Mouse (Mus musculus) stomach, embryonic 15.5 days (tissue): ENCODE data around the gene Mansc1. TPM values are rescaled to one million over a fixed set of nuclear protein-coding genes. Genes with fewer than 3 reads are reported as not detected.
"Not testable (repeated sequence)": the region's sequence is repeated elsewhere in the genome, so short reads cannot be mapped to it uniquely, and the experiment has no call there.

ENCODE experiments used
- ATAC-seq: fragments of 200-750 bp; cut with Nextera tagmentation; 2 replicates; pipeline ENCODE4 v1.8.0; 2017; ENCODE audit warnings: low read depth, moderate number of reproducible peaks, moderate TSS enrichment; ENCODE audit not compliant: insufficient read depth, low FRiP score
- H3K27ac ChIP-seq: fragments of 300-500 bp; sonication (generic); 2 replicates; pipeline ENCODE4 v1.5.1; 2015; ENCODE audit warnings: mild to moderate bottlenecking, inconsistent platforms
- H3K27me3 ChIP-seq: fragments of 300-500 bp; sonication (generic); replicated peaks from 2 replicates; pipeline ENCODE4 v1.6.1; 2015; ENCODE audit warnings: inconsistent platforms
- H3K36me3 ChIP-seq: fragments of 300-500 bp; sonication (generic); 2 replicates; pipeline ENCODE4 v1.6.1; 2015; ENCODE audit warnings: inconsistent platforms
- H3K4me1 ChIP-seq: fragments of 300-500 bp; sonication (generic); 2 replicates; pipeline ENCODE4 v1.6.1; 2015; ENCODE audit warnings: inconsistent platforms
- H3K4me2 ChIP-seq: fragments of 300-500 bp; sonication (generic); 2 replicates; pipeline ENCODE4 v1.6.1; 2015; ENCODE audit warnings: mild to moderate bottlenecking, inconsistent platforms
- H3K4me3 ChIP-seq: fragments of 300-500 bp; sonication (generic); replicated peaks from 2 replicates; pipeline ENCODE4 v1.5.1; 2015; ENCODE audit warnings: inconsistent platforms
- H3K9ac ChIP-seq: fragments of 300-500 bp; sonication (generic); 2 replicates; pipeline ENCODE4 v1.6.1; 2015; ENCODE audit warnings: inconsistent platforms
- H3K9me3 ChIP-seq: fragments of 300-500 bp; sonication (generic); 2 replicates; pipeline ENCODE4 v1.6.1; 2016; ENCODE audit warnings: inconsistent platforms
- WGBS: fragments of 180-500 bp; shearing (Covaris S2); methylation state at CpG from one replicate; pipeline ENCODE4 v1.1.7; 2015; 5-methylcytosine and 5-hydroxymethylcytosine counted together
- polyA plus RNA-seq: library from polyadenylated mRNA; unstranded; fragments of >200 nt; fragmentation: Nextera tagmentation; extraction: Ambion mirVana; gene quantifications from 2 replicates; pipeline ENCODE4 v1.2.1, GENCODE M21; 2015

Gene Mansc1
- 8.2 and 10.1 TPM in 2 replicates for polyA plus RNA-seq

DNA sequence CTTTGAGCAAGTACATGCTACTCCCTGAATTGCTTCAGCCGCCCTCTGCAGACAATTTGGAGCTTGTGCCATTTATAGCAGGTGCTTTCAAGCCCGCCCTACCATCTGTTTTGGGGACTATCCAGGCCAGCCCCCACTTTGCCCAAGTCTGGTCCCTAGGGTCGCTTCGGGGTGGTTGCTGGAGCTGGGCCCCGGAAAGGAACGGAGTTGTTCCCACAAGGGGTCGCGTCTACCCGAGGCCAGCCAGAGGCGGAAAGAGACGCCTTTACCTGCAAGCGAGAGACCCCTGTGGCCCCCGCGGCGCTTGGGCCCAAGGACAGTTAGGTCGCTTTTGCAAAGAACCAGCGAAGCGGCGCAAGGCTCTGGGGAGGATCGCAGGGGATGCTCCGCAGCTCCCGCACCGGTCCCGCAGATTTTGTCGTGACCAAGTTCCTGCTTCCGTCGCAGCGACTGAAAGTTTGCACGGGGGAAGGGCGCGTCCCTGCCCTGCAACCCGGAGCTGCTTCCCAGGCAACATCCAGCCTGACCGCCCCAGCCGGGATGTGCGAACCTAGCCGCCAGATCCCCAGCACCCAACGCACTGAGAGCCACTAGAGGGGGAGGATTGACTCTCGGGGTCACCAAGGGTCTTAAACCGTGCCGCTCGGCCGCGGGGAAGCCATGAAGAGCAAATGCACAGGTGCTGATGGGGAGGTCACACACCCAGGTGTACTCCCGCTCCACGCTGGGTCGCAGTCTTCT is at the start of gene Mansc1:
Gene Mansc1, minus strand, starts transcription at position 542 of the 741 bp plus-strand sequence.
- H3K36me3 ChIP-seq, result no peaks in the 10 kb centered on the region
- H3K4me3 ChIP-seq, result peak within 1 kb of the TSS; percentile 56
- peak within 1 kb of the TSS; percentile 53 for H3K9ac ChIP-seq
- H3K27me3 ChIP-seq, result no peaks in the 10 kb centered on the region
- no peaks in the 10 kb centered on the region for H3K9me3 ChIP-seq
- 3% methylated on average over 46 of the region's 46 CpGs for WGBS
- peak within 1 kb of the TSS; percentile 91 for H3K4me2 ChIP-seq
- peak; percentile 74 for ATAC-seq
- H3K27ac ChIP-seq, result peak within 1 kb of the TSS; percentile 61
- H3K4me1 ChIP-seq, result peaks cover 8% of the 10 kb centered on the region; the same call in 1 of the 2 replicates

DNA sequence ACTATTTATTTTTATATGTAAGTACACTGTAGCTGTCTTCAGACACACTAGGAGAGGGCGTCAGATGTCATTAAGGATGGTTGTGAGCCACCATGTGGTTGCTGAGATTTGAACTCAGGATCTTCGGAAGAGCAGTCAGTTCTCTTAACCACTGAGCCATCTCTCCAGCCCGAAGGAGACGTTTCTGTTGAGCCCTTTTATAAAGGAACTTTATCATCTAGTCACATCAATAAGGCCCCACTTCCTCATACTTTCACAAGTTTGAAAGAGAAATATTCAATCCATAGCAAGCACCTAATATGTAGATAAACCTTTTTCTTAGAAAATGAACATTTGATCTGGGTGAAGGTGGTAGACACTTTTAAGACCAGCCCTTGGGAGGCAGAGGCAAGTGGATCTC is 47.0 kb upstream of the Mansc1 start:
- H3K9ac ChIP-seq, H3K4me1 ChIP-seq: not testable (repeated sequence)
- 78% methylated on average over 4 of the region's 4 CpGs for WGBS

DNA sequence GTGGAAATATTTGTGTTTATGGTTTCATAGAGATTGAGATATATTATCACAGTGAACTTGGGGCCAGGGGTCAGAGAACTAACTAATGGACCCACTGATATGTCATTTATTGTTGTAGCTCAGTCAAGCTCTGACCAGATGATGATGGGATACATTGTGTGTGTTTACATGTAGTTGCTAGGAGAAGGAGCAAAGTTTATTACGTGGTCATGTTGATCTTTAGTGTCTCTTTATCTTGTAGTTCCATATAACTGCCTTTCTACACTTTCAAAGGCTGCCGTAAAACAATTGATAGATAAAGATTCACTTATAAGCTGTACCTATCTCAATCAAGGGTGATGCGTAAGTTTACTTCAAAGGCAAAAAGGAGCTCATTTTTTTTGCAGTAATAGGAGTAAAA is 45.7 kb upstream of the Mansc1 start:
- no peak overlapping the region for H3K9ac ChIP-seq
- no peak overlapping the region for H3K4me2 ChIP-seq
- no peak for ATAC-seq
- no peaks in the 10 kb centered on the region for H3K4me1 ChIP-seq
- H3K9me3 ChIP-seq, result no peaks in the 10 kb centered on the region
- H3K4me3 ChIP-seq, result no peak overlapping the region
- no peaks in the 10 kb centered on the region for H3K27me3 ChIP-seq
- no peaks in the 10 kb centered on the region for H3K36me3 ChIP-seq
- 59% methylated on average over 3 of the region's 3 CpGs for WGBS
- no peak overlapping the region for H3K27ac ChIP-seq

More for the DNA sequence above, 47.0 kb upstream of the Mansc1 start:
- ATAC-seq, H3K36me3 ChIP-seq, H3K9me3 ChIP-seq, H3K27ac ChIP-seq, H3K4me2 ChIP-seq, H3K4me3 ChIP-seq, H3K27me3 ChIP-seq: not testable (repeated sequence)

DNA sequence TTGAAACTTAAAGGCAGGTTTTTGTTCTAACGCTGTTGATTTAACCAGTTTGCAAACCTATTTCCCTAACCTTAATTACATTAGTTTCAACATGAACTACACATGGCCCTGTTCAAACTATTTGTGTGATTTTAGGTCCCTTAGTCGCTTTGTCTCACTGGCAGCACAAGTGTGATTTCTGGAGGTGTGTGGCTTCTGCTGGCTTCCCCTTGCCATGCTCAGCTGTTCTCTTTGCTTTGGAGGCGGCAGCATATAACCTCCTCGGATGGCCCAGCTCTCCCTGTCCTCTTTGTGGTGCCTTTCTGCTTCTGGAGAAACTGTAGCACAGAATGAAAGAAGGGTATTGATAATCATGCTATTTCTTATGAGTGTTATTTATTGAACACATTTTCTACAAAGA is 45.2 kb upstream of the Mansc1 start:
- 64% methylated on average over 4 of the region's 4 CpGs for WGBS
- ATAC-seq, result no peak
- H3K4me3 ChIP-seq, result no peak overlapping the region
- no peak overlapping the region for H3K4me2 ChIP-seq
- H3K36me3 ChIP-seq, result no peaks in the 10 kb centered on the region
- H3K9me3 ChIP-seq, result no peaks in the 10 kb centered on the region
- no peaks in the 10 kb centered on the region for H3K27me3 ChIP-seq
- H3K4me1 ChIP-seq, result no peaks in the 10 kb centered on the region
- no peak overlapping the region for H3K9ac ChIP-seq
- no peak overlapping the region for H3K27ac ChIP-seq

DNA sequence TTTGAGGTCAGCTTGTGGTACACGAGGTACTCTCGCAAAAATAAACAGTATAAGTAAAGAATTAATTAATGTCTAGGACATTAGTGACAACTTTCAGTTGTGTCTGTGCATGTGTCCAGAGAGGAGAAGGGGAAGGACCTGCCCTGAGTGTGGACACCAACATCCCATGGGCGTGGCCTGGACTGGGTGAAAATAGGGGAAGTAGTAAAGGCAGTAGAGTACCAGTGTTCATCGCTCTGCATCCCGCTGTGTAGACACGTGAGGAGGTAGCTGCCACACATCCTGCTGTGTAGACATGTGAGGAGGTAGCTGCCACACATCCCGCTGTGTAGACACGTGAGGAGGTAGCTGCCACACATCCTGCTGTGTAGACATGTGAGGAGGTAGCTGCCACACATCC is 41.4 kb upstream of the Mansc1 start:
- H3K9me3 ChIP-seq, H3K4me2 ChIP-seq, H3K9ac ChIP-seq, ATAC-seq, H3K27ac ChIP-seq, H3K4me3 ChIP-seq, H3K4me1 ChIP-seq, H3K36me3 ChIP-seq, H3K27me3 ChIP-seq: not testable (repeated sequence)
- 77% methylated on average over 8 of the region's 8 CpGs for WGBS

DNA sequence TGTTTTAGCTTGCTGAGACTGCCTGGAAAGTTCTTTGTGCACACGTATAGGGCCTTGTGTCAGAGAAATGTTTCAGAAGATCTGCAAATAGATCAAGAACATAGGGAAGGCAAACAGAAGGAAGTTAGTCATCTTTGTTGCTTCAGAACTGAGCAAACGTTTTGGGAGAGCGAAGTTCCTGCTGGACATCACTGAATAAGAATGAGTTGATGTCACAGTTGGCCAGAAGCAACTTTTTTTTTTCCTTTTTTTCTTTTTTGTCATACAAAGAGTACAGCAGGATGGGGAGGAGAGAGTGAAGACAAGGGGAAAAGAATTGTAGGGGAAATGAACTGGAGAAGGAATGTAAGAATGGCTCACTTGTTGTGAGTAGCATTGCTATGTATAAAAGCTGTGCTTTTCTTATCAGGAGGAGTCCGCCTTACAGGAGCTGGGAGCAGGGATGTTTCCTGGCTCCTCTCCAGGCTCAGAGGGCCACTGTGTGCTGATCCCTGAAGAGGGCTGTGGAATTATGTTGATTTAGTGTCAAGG is 38.7 kb upstream of the Mansc1 start:
- 36% methylated on average over 4 of the region's 4 CpGs for WGBS
- Histone ChIP-seq H3K9me3 (no peaks in the 10 kb centered on the region), H3K4me3 (no peak overlapping the region), H3K36me3 (no peaks in the 10 kb centered on the region), H3K4me2 (no peak overlapping the region), H3K9ac (no peak overlapping the region), H3K4me1 (no peaks in the 10 kb centered on the region), H3K27ac (peak overlapping the region; percentile 21; the same call in 1 of the 2 replicates), H3K27me3 (no peaks in the 10 kb centered on the region)
- ATAC-seq, result no peak

DNA sequence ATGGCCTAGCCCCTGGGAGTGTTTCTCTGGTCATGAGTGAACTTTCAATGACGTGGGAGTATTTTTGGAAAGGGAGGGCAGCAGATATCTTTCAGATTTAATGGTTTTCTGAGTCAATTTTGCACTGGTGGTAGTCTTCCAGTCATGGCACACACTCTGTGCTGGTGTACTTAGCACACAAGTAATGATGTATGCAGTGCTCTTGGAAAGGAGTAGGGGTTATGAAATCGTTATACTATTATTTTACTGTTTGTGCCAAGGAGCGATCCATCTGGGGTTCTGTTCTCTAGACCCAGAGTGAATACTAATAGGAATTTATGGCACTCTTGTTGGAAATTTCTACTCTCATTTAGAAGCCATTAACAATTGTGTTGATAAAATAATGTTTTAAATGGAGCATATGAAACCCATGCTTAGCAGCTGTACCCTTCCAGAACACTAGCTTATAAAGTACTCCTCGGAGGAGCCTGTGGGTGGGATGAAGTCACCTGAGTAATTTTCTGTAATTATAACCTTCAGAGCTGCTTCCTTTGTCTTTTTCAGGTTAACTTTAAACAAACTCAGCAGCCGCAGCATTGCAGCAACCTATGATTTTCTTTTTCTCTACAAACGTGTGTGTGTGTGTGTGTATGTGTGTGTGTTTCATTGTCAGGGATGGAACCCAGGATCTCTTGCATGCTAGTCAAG is 37.0 kb upstream of the Mansc1 start:
- 70% methylated on average over 6 of the region's 6 CpGs for whole genome bisulfite sequencing
- Histone ChIP-seq H3K27ac (no peak overlapping the region), H3K9ac (no peak overlapping the region), H3K4me3 (no peak overlapping the region), H3K36me3 (no peaks in the 10 kb centered on the region), H3K9me3 (no peaks in the 10 kb centered on the region), H3K4me1 (no peaks in the 10 kb centered on the region), H3K27me3 (no peaks in the 10 kb centered on the region), H3K4me2 (no peak overlapping the region)
- ATAC-seq, result no peak

DNA sequence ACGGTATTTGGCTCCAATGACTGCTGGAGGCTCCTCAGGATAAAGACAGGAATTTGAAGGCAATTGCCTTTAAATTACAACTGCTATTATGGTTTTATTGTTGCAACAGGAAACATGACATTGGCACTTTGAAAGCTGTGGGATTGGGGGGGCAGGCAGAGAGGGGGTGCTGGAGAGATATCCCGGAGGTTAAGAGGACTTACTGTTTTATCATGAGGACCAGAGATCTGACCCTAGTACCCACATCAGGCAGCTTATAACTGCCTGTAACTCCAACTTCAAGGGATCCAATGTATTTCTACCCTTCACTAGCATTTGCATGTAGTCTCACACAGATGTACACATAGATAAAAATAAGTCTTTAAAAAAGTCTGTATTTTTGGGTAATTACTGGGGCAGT is 36.2 kb upstream of the Mansc1 start:
- Histone ChIP-seq H3K27ac (no peak overlapping the region), H3K27me3 (no peaks in the 10 kb centered on the region), H3K4me1 (no peaks in the 10 kb centered on the region), H3K4me3 (no peak overlapping the region), H3K9ac (no peak overlapping the region), H3K4me2 (no peak overlapping the region), H3K9me3 (no peaks in the 10 kb centered on the region), H3K36me3 (no peaks in the 10 kb centered on the region)
- WGBS, result 78% methylated on average over 2 of the region's 2 CpGs
- ATAC-seq, result no peak

DNA sequence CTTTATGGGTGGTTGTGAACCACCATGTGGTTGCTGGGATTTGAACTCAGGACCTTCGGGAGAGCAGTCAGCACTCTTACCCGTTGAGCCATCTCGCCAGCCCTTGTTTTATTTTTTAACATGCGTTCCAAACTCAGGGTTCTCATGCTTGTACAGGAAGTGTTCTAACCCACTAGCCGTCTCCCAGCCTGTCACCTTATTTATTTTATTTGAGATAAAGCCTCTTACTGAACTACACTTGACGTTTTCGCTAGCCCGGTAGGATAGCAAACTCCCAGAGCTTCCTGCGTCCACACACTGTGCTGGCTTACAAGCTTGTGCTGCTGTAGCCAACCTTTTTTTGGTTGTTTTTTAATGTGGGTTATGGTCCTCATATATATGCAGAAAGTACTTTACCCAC is 33.5 kb upstream of the Mansc1 start:
- Histone ChIP-seq H3K4me2 (no peak overlapping the region), H3K9me3 (no peaks in the 10 kb centered on the region), H3K9ac (no peak overlapping the region), H3K4me1 (no peaks in the 10 kb centered on the region), H3K27ac (no peak overlapping the region), H3K36me3 (no peaks in the 10 kb centered on the region), H3K27me3 (no peaks in the 10 kb centered on the region), H3K4me3 (no peak overlapping the region)
- WGBS, result 51% methylated on average over 9 of the region's 9 CpGs
- ATAC-seq, result no peak

DNA sequence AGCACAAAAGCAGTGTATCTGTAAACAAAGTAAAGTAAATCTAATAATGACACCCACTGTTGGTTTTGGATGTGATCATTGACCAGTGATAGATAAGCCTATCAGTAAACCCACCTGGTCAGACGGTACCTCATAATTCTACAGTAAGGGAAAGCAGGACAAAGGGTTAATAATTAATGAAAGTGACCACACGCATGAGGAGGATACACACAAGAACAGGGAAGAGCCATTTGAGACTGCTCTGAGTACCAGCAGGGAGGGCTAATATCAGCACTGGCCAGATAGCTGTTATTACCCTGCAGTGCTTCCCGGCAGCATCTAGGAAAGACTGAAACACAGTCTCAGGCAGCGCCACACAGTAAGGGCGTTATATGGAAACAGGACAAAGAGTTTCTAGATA is 32.3 kb upstream of the Mansc1 start:
- peak; percentile 68 for ATAC-seq
- H3K4me1 ChIP-seq, result no peaks in the 10 kb centered on the region
- no peak overlapping the region for H3K4me2 ChIP-seq
- no peaks in the 10 kb centered on the region for H3K9me3 ChIP-seq
- no peak overlapping the region for H3K9ac ChIP-seq
- no peak overlapping the region for H3K4me3 ChIP-seq
- 46% methylated on average over 5 of the region's 5 CpGs for WGBS
- H3K36me3 ChIP-seq, result no peaks in the 10 kb centered on the region
- no peaks in the 10 kb centered on the region for H3K27me3 ChIP-seq
- H3K27ac ChIP-seq, result peak overlapping the region; percentile 35; the same call in 1 of the 2 replicates

DNA sequence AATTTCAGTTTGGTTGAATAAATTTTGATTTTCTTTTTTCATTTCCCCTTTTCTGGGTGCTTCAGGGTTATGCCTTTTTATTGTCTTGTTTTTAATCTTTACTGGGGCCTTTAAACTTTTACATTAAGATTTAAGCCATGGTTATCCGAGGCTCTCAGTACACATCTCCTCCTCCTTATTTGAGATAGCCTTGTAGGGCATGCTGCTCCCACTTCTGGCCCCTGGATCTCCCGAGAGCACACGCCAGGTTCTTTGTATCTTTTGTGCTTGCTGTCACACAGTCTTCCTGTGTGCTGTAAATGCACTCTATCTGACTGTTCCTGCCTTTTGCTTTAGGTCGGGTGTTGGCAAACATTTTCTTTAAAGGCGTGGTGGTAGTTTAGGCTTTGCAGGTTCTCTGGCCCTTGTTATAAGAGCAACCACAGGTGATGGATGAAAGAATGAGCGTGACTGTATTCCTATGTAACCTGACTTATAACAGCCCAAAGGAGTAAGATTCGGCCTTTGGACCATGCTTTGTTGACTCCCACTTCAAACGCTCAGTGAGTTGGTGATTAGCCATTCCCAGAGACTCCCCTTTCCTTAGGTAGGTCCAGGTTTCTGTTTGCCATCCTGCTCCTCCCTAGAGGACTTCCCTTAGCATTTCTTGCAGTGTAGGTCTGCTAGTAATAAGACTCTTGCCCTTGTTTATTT is 28.6 kb upstream of the Mansc1 start:
- Histone ChIP-seq H3K9ac (no peak overlapping the region), H3K27ac (peak overlapping the region; percentile 31; the same call in 1 of the 2 replicates), H3K4me1 (no peaks in the 10 kb centered on the region), H3K4me3 (no peak overlapping the region), H3K36me3 (no peaks in the 10 kb centered on the region), H3K9me3 (no peaks in the 10 kb centered on the region), H3K27me3 (no peaks in the 10 kb centered on the region), H3K4me2 (no peak overlapping the region)
- peak; percentile 75 for ATAC-seq
- 56% methylated on average over 8 of the region's 8 CpGs for WGBS
